Mouse (Mus musculus): ENCODE data around the gene Pdlim7.

DNA sequence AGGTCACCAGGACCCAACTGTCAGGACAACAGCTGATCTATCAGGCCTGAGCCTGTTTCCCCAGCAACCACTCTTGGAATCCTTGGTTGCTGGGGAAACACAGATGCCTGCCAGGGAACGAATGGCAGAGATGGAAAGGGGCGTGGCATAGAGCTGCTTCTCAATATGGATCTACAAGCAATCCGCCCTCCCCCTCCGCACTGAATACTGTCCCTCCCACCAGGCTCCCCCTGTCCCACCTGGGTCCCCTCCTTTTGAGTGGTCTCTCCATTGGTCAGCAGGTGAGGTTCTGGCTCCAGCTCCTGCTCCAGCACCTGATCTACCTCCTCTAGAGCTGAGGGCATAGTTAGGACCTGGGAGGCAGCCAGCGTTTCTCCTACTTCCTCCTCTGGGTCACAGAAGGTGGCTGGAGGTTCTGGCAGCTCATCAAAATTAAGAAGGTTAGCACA lies 38.8 kb downstream of the Pdlim7 start:
- TF ChIP-seq KAT2A (IDR thresholded peaks at IDR 0.05; ENCODE audit: insufficient replicate concordance, low read length) (no peak), CTCF (conservative IDR thresholded peaks at IDR 0.05 in 1 of 2, IDR thresholded peaks at IDR 0.05 in 1 of 2; ENCODE audit: low read depth in 2 of 2, low read length in 2 of 2) (no peak), USF1 (IDR thresholded peaks at IDR 0.05; ENCODE audit: low read depth, low read length) (no peak), POLR2A (IDR thresholded peaks at IDR 0.05; ENCODE audit: low read depth, low read length) (no peak), TCF12 (IDR thresholded peaks at IDR 0.05; ENCODE audit: low read depth, low read length) (no peak), NRF1 (IDR thresholded peaks at IDR 0.05; ENCODE audit: low read depth, low read length) (no peak), E2F4 (IDR thresholded peaks at IDR 0.05; ENCODE audit: insufficient replicate concordance, low read depth, low read length) (no peak), POLR2AphosphoS2 (IDR thresholded peaks at IDR 0.05; ENCODE audit: low read depth, low read length) (no peak), EP300 (IDR thresholded peaks at IDR 0.05; ENCODE audit: low read length) (no peak), ETS1 (conservative IDR thresholded peaks at IDR 0.05; ENCODE audit: low read depth, low read length) (no peak), MAZ (IDR thresholded peaks at IDR 0.05; ENCODE audit: low read depth, low read length) (no peak)

Data from CH12.LX (cell line).